Mouse (Mus musculus): ENCODE data around the gene Olfr539.
"Not testable (repeated sequence)": the region's sequence is repeated elsewhere in the genome, so short reads cannot be mapped to it uniquely, and the experiment has no call there.

- not testable (repeated sequence) for TF ChIP-seq SMC3, POLR2AphosphoS2, HCFC1, BHLHE40 (IDR thresholded peaks at IDR 0.05; ENCODE audit: low read depth, low read length)
Observed at GRCm38 (mm10) chr7:140628670-140629069, 31.1 kb upstream of the Olfr539 start, which contains the start of gene Olfr61.

Measured in CH12.LX (cell line).